Mouse (Mus musculus) megakaryocyte, embryonic 14.5 days (primary cell): Measurements from ENCODE around the gene Dynlt1a. TPM values are rescaled to one million over a fixed set of nuclear protein-coding genes. Genes with fewer than 3 reads are reported as not detected.
"Not testable (repeated sequence)": the region's sequence is repeated elsewhere in the genome, so short reads cannot be mapped to it uniquely, and the experiment has no call there.

Experiments used
- H3K27me3 ChIP-seq: replicated peaks from 2 replicates; pipeline ENCODE3; 2012; ENCODE audit warnings: inconsistent platforms
- H3K36me3 ChIP-seq: replicated peaks from 2 replicates; pipeline ENCODE3; 2012; ENCODE audit warnings: low read length, inconsistent platforms, mixed read lengths
- H3K4me1 ChIP-seq: 2 replicates; pipeline ENCODE4 v1.6.1; 2012; ENCODE audit warnings: inconsistent platforms
- H3K4me3 ChIP-seq: replicated peaks from 2 replicates; pipeline ENCODE3; 2012; ENCODE audit warnings: moderate library complexity, mild to moderate bottlenecking, inconsistent platforms
- H3K9me3 ChIP-seq: 2 replicates; pipeline ENCODE4 v1.6.1; 2012; ENCODE audit warnings: inconsistent platforms
- polyA plus RNA-seq: library from polyadenylated mRNA; stranded (reverse); fragments of >175 nt; gene quantifications from 2 replicates; pipeline ENCODE4 v1.2.3, GENCODE M21; 2012; ENCODE audit warnings: low replicate concordance; ENCODE audit not compliant: insufficient read depth

Dynlt1a gene
- 0.59 TPM in 1 of 2 replicates, not detected in the other for polyA plus RNA-seq

GRCm38 (mm10) chr17:6317339-6317985 is at the start of gene Dynlt1a:
Gene Dynlt1a, minus strand, starts transcription at chr17:6317500.
- H3K27me3 ChIP-seq, H3K4me1 ChIP-seq, H3K36me3 ChIP-seq, H3K9me3 ChIP-seq: not testable (repeated sequence)
- peak within 1 kb of the TSS; percentile 88 for H3K4me3 ChIP-seq

GRCm38 (mm10) chr17:6355256-6355655 is 38.0 kb upstream of the Dynlt1a start:
- not testable (repeated sequence) for H3K27me3 ChIP-seq, H3K4me3 ChIP-seq, H3K9me3 ChIP-seq, H3K36me3 ChIP-seq, H3K4me1 ChIP-seq

GRCm38 (mm10) chr17:6342606-6343294 is 25.4 kb upstream of the Dynlt1a start:
- H3K27me3 ChIP-seq, H3K4me1 ChIP-seq, H3K4me3 ChIP-seq, H3K36me3 ChIP-seq, H3K9me3 ChIP-seq: not testable (repeated sequence)

GRCm38 (mm10) chr17:6328997-6329396 is 11.7 kb upstream of the Dynlt1a start:
- H3K9me3 ChIP-seq, H3K27me3 ChIP-seq, H3K36me3 ChIP-seq, H3K4me3 ChIP-seq, H3K4me1 ChIP-seq: not testable (repeated sequence)

GRCm38 (mm10) chr17:6327554-6327953 is 10.3 kb upstream of the Dynlt1a start:
- not testable (repeated sequence) for H3K4me1 ChIP-seq, H3K36me3 ChIP-seq, H3K27me3 ChIP-seq, H3K4me3 ChIP-seq, H3K9me3 ChIP-seq

- not testable (repeated sequence) for H3K9me3 ChIP-seq, H3K36me3 ChIP-seq, H3K4me1 ChIP-seq, H3K27me3 ChIP-seq, H3K4me3 ChIP-seq
Observed at GRCm38 (mm10) chr17:6325543-6325942, 8.2 kb upstream of the Dynlt1a start.

GRCm38 (mm10) chr17:6325021-6325420 is 7.7 kb upstream of the Dynlt1a start:
- H3K27me3 ChIP-seq, H3K4me3 ChIP-seq, H3K36me3 ChIP-seq, H3K4me1 ChIP-seq, H3K9me3 ChIP-seq: not testable (repeated sequence)

GRCm38 (mm10) chr17:6321778-6322101 is 4.4 kb upstream of the Dynlt1a start:
- not testable (repeated sequence) for H3K9me3 ChIP-seq, H3K4me1 ChIP-seq

GRCm38 (mm10) chr17:6321081-6321777 is 3.9 kb upstream of the Dynlt1a start:
- H3K4me3 ChIP-seq, H3K27me3 ChIP-seq, H3K9me3 ChIP-seq, H3K4me1 ChIP-seq, H3K36me3 ChIP-seq: not testable (repeated sequence)

More at GRCm38 (mm10) chr17:6321778-6322101, 4.4 kb upstream of the Dynlt1a start:
- H3K36me3 ChIP-seq, H3K4me3 ChIP-seq, H3K27me3 ChIP-seq: not testable (repeated sequence)

GRCm38 (mm10) chr17:6316379-6317126 is 747 bp downstream of the Dynlt1a start:
- not testable (repeated sequence) for H3K27me3 ChIP-seq, H3K9me3 ChIP-seq, H3K4me1 ChIP-seq, H3K36me3 ChIP-seq
- peak overlapping the region; percentile 88 for H3K4me3 ChIP-seq

GRCm38 (mm10) chr17:6315706-6316105 is 1.6 kb downstream of the Dynlt1a start:
- not testable (repeated sequence) for H3K4me3 ChIP-seq, H3K27me3 ChIP-seq, H3K9me3 ChIP-seq, H3K36me3 ChIP-seq, H3K4me1 ChIP-seq

GRCm38 (mm10) chr17:6314493-6314892 is 2.8 kb downstream of the Dynlt1a start:
- not testable (repeated sequence) for H3K27me3 ChIP-seq, H3K4me3 ChIP-seq, H3K4me1 ChIP-seq, H3K36me3 ChIP-seq, H3K9me3 ChIP-seq

GRCm38 (mm10) chr17:6312755-6313154 is 4.5 kb downstream of the Dynlt1a start:
- H3K36me3 ChIP-seq, H3K4me1 ChIP-seq: not testable (repeated sequence)

GRCm38 (mm10) chr17:6311716-6312115 is 5.6 kb downstream of the Dynlt1a start:
- not testable (repeated sequence) for H3K4me3 ChIP-seq, H3K9me3 ChIP-seq, H3K27me3 ChIP-seq, H3K36me3 ChIP-seq, H3K4me1 ChIP-seq

More at GRCm38 (mm10) chr17:6312755-6313154, 4.5 kb downstream of the Dynlt1a start:
- not testable (repeated sequence) for H3K4me3 ChIP-seq, H3K27me3 ChIP-seq, H3K9me3 ChIP-seq

GRCm38 (mm10) chr17:6306503-6306902 is 10.8 kb downstream of the Dynlt1a start:
- not testable (repeated sequence) for H3K4me3 ChIP-seq

More at GRCm38 (mm10) chr17:6306503-6306902, 10.8 kb downstream of the Dynlt1a start:
- not testable (repeated sequence) for H3K9me3 ChIP-seq, H3K4me1 ChIP-seq, H3K27me3 ChIP-seq, H3K36me3 ChIP-seq
